Mouse (Mus musculus) frontal cortex, adult (tissue): ENCODE measurements around the gene Trim80.
"Not testable (repeated sequence)": the region's sequence is repeated elsewhere in the genome, so short reads cannot be mapped to it uniquely, and the experiment has no call there.

ENCODE experiments used
- ATAC-seq: cut with Nextera tagmentation; 2 replicates; pipeline ENCODE4 v1.9.2; 2017; ENCODE audit warnings: mild to moderate bottlenecking, moderate library complexity, mixed read lengths; ENCODE audit not compliant: low TSS enrichment

The Trim80 gene

GRCm38 (mm10) chr11:115492387-115492786, 52.0 kb downstream of the Trim80 start:
- ATAC-seq: no peak

DNA sequence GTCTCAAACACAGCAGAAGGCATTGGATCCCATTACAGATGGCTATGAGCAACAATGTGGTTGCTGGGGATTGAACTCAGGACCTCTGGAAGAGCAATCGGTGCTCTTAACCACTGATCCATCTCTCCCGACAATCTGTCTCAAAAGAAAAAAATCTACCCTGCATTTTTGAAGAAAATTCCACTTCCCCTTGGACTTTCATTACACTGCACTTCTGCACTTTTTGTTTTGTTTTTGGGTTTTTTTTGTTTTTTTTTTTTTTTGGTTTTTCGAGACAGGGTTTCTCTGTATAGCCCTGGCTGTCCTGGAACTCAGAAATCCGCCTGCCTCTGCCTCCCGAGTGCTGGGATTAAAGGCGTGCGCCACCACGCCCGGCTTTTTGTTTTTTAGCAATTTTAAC, 56.2 kb downstream of the Trim80 start:
- not testable (repeated sequence) for ATAC-seq
